Mouse (Mus musculus): ENCODE data around the gene Eps8l1. TPM values are rescaled to one million over a fixed set of nuclear protein-coding genes. Genes with fewer than 3 reads are reported as not detected.

Eps8l1 gene
- polyA plus RNA-seq, 1 experiment = 12.7 TPM

GRCm38 (mm10) chr7:4508062-4508738 is 47.7 kb downstream of the Eps8l1 start:
- Histone ChIP-seq H3K27me3 (replicated peaks; ENCODE audit: control insufficient read depth, insufficient read depth, low read length) (no peaks in the 10 kb centered on the region), H3K27ac (ENCODE audit: insufficient read depth, low read depth, low read length) (no peak overlapping the region), H3K36me3 (ENCODE audit: control insufficient read depth, insufficient read depth, low read length) (no peaks in the 10 kb centered on the region), H3K4me1 (ENCODE audit: control insufficient read depth, insufficient read depth, low read length) (no peaks in the 10 kb centered on the region), H3K4me3 (ENCODE audit: insufficient read depth, low read depth, low read length) (no peak overlapping the region)
- DNase-seq = no peak
- 70% methylated on average over 30 of the region's 32 CpGs for WGBS
- TF ChIP-seq CTCF (conservative IDR thresholded peaks at IDR 0.05; ENCODE audit: insufficient read depth, insufficient read length, low read depth, low read length) (peak; percentile 38), POLR2A (IDR thresholded peaks at IDR 0.05; ENCODE audit: low read depth, low read length) (no peak)

GRCm38 (mm10) chr7:4508739-4509116 is 48.3 kb downstream of the Eps8l1 start:
- Histone ChIP-seq H3K27ac (ENCODE audit: insufficient read depth, low read depth, low read length) (no peak overlapping the region), H3K4me3 (ENCODE audit: insufficient read depth, low read depth, low read length) (no peak overlapping the region), H3K27me3 (replicated peaks; ENCODE audit: control insufficient read depth, insufficient read depth, low read length) (no peaks in the 10 kb centered on the region), H3K4me1 (ENCODE audit: control insufficient read depth, insufficient read depth, low read length) (no peaks in the 10 kb centered on the region), H3K36me3 (ENCODE audit: control insufficient read depth, insufficient read depth, low read length) (no peaks in the 10 kb centered on the region)
- WGBS = 89% methylated on average over 8 of the region's 8 CpGs
- DNase-seq = no peak
- TF ChIP-seq CTCF (conservative IDR thresholded peaks at IDR 0.05; ENCODE audit: insufficient read depth, insufficient read length, low read depth, low read length) (no peak), POLR2A (IDR thresholded peaks at IDR 0.05; ENCODE audit: low read depth, low read length) (no peak)

- H3K4me1 ChIP-seq (ENCODE audit: control insufficient read depth, insufficient read depth, low read length) = no peaks in the 10 kb centered on the region
- peak; percentile 87 for DNase-seq
- no peaks in the 10 kb centered on the region for H3K36me3 ChIP-seq (ENCODE audit: control insufficient read depth, insufficient read depth, low read length)
- TF ChIP-seq POLR2A (IDR thresholded peaks at IDR 0.05; ENCODE audit: low read depth, low read length) = no peak
- TF ChIP-seq CTCF (conservative IDR thresholded peaks at IDR 0.05; ENCODE audit: insufficient read depth, insufficient read length, low read depth, low read length) = peak; percentile 73
- no peak overlapping the region for H3K27ac ChIP-seq (ENCODE audit: insufficient read depth, low read depth, low read length)
- WGBS = 20% methylated on average over 24 of the region's 24 CpGs
- no peak overlapping the region for H3K4me3 ChIP-seq (ENCODE audit: insufficient read depth, low read depth, low read length)
- no peaks in the 10 kb centered on the region for H3K27me3 ChIP-seq (replicated peaks; ENCODE audit: control insufficient read depth, insufficient read depth, low read length)
These were observed 49.6 kb downstream of the Eps8l1 start for GRCm38 (mm10) chr7:4509863-4510608.

GRCm38 (mm10) chr7:4511489-4512224 is 51.2 kb downstream of the Eps8l1 start:
- H3K27me3 ChIP-seq (replicated peaks; ENCODE audit: control insufficient read depth, insufficient read depth, low read length) = no peaks in the 10 kb centered on the region
- H3K36me3 ChIP-seq (ENCODE audit: control insufficient read depth, insufficient read depth, low read length) = no peaks in the 10 kb centered on the region
- TF ChIP-seq CTCF (conservative IDR thresholded peaks at IDR 0.05; ENCODE audit: insufficient read depth, insufficient read length, low read depth, low read length) (no peak), POLR2A (IDR thresholded peaks at IDR 0.05; ENCODE audit: low read depth, low read length) (no peak)
- no peak overlapping the region for H3K4me3 ChIP-seq (ENCODE audit: insufficient read depth, low read depth, low read length)
- no peak overlapping the region for H3K27ac ChIP-seq (ENCODE audit: insufficient read depth, low read depth, low read length)
- no peaks in the 10 kb centered on the region for H3K4me1 ChIP-seq (ENCODE audit: control insufficient read depth, insufficient read depth, low read length)
- WGBS = 50% methylated on average over 8 of the region's 8 CpGs
- no peak for DNase-seq

- Histone ChIP-seq H3K36me3 (ENCODE audit: control insufficient read depth, insufficient read depth, low read length) (no peaks in the 10 kb centered on the region), H3K27ac (ENCODE audit: insufficient read depth, low read depth, low read length) (no peak overlapping the region), H3K27me3 (replicated peaks; ENCODE audit: control insufficient read depth, insufficient read depth, low read length) (no peaks in the 10 kb centered on the region), H3K4me3 (ENCODE audit: insufficient read depth, low read depth, low read length) (no peak overlapping the region), H3K4me1 (ENCODE audit: control insufficient read depth, insufficient read depth, low read length) (no peaks in the 10 kb centered on the region)
- 32% methylated on average over 13 of the region's 13 CpGs for WGBS
- no peak for DNase-seq
- TF ChIP-seq POLR2A (IDR thresholded peaks at IDR 0.05; ENCODE audit: low read depth, low read length) (no peak), CTCF (conservative IDR thresholded peaks at IDR 0.05; ENCODE audit: insufficient read depth, insufficient read length, low read depth, low read length) (peak; percentile 77)
These were observed 52.8 kb downstream of the Eps8l1 start for GRCm38 (mm10) chr7:4513236-4513635.

GRCm38 (mm10) chr7:4513829-4514712 is 53.6 kb downstream of the Eps8l1 start:
- no peak overlapping the region for H3K27ac ChIP-seq (ENCODE audit: insufficient read depth, low read depth, low read length)
- no peaks in the 10 kb centered on the region for H3K27me3 ChIP-seq (replicated peaks; ENCODE audit: control insufficient read depth, insufficient read depth, low read length)
- no peak for DNase-seq
- TF ChIP-seq POLR2A (IDR thresholded peaks at IDR 0.05; ENCODE audit: low read depth, low read length) (no peak), CTCF (conservative IDR thresholded peaks at IDR 0.05; ENCODE audit: insufficient read depth, insufficient read length, low read depth, low read length) (no peak)
- H3K4me3 ChIP-seq (ENCODE audit: insufficient read depth, low read depth, low read length) = no peak overlapping the region
- 75% methylated on average over 6 of the region's 6 CpGs for WGBS
- no peaks in the 10 kb centered on the region for H3K4me1 ChIP-seq (ENCODE audit: control insufficient read depth, insufficient read depth, low read length)
- H3K36me3 ChIP-seq (ENCODE audit: control insufficient read depth, insufficient read depth, low read length) = no peaks in the 10 kb centered on the region

Measured in kidney, adult 2 months (tissue).